Mouse (Mus musculus) embryonic facial prominence, embryonic 12.5 days (tissue): Measurements from ENCODE around the gene Gm11639. TPM values are rescaled to one million over a fixed set of nuclear protein-coding genes. Genes with fewer than 3 reads are reported as not detected.

Experiments
- ATAC-seq: fragments of 200-750 bp; cut with Nextera tagmentation; 2 replicates; pipeline ENCODE4 v1.8.0; 2017; ENCODE audit not compliant: insufficient number of reproducible peaks, insufficient read depth, low FRiP score, low TSS enrichment
- H3K27ac ChIP-seq: fragments of 300-500 bp; sonication (generic); 2 replicates; pipeline ENCODE4 v1.5.1; 2016; ENCODE audit warnings: mild to moderate bottlenecking
- H3K27me3 ChIP-seq: fragments of 300-500 bp; sonication (generic); 2 replicates; pipeline ENCODE4 v1.6.1; 2016; ENCODE audit warnings: mild to moderate bottlenecking, moderate library complexity
- H3K36me3 ChIP-seq: fragments of 300-500 bp; sonication (generic); 2 replicates; pipeline ENCODE4 v1.6.1; 2016; ENCODE audit warnings: mild to moderate bottlenecking
- H3K4me1 ChIP-seq: fragments of 300-500 bp; sonication (generic); 2 replicates; pipeline ENCODE4 v1.6.1; 2016
- H3K4me2 ChIP-seq: fragments of 300-500 bp; sonication (generic); replicated peaks from 2 replicates; pipeline ENCODE4 v1.6.1; 2016; ENCODE audit warnings: mild to moderate bottlenecking, moderate library complexity
- H3K4me3 ChIP-seq: fragments of 300-500 bp; sonication (generic); 2 replicates; pipeline ENCODE4 v1.5.1; 2016; ENCODE audit warnings: mild to moderate bottlenecking
- H3K9ac ChIP-seq: fragments of 300-500 bp; sonication (generic); 2 replicates; pipeline ENCODE4 v1.6.1; 2016; ENCODE audit warnings: mild to moderate bottlenecking, moderate library complexity
- H3K9me3 ChIP-seq: fragments of 300-500 bp; sonication (generic); 2 replicates; pipeline ENCODE4 v1.6.1; 2016; ENCODE audit warnings: mild to moderate bottlenecking, moderate library complexity
- WGBS: fragments of 180-500 bp; shearing (Covaris S2); methylation state at CpG from one replicate; pipeline ENCODE4 v1.1.7; 2016; 5-methylcytosine and 5-hydroxymethylcytosine counted together
- polyA plus RNA-seq: library from polyadenylated mRNA; unstranded; fragments of >200 nt; fragmentation: Nextera tagmentation; extraction: Ambion mirVana; gene quantifications from 2 replicates; pipeline ENCODE4 v1.2.1, GENCODE M21; 2016

The Gm11639 gene
- polyA plus RNA-seq, 1 experiment from 2014 or later: 0.03 TPM

DNA sequence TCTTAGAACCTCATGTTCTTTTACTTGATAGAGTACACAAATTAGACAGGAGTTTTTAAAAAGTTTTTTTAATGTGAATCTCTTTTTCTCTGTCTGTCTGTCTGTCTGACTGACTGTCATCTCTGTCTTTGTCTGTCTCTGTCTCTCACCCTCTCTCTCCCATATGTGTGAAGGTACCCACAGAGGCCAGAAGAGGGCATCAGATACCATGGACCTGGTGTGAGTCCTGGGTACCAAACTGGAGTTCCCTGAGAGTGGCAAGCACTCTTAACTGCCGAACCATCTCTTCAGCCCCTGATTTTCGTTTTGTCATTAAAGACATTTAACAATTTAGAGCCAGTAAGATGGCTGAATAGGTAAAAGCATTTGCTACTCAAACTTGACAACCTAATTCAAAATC is 21.6 kb downstream of the Gm11639 start:
- 79% methylated on average over 2 of the region's 2 CpGs for WGBS

DNA sequence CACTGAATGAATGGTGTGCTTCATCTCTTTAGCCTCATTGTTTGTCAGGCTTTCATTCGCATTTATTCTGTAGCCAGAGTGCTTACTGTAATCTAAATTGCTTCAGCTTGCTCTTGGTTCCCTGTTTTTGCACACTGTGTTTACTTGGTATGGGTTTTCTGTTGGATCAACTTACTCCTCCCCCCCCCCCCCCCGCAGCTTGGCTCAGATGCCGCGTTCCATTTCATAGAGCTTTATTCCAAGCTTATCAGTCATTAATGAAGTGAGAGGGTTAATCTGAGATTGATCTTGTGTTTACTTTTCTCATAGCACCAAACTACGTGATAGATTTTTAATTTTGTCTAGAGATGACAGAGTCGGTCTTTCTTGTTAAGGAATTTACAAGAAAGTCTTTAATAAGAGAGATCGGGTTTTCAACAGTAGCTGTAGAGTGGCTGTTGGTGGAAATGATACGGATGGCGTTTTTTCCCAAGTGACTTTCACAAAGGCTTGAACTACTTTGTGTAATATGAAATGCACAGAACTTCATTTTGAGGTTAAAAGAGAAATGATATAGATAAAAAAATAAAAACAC is 59.6 kb downstream of the Gm11639 start:
- no peak for ATAC-seq
- H3K9me3 ChIP-seq: no peaks in the 10 kb centered on the region
- no peaks in the 10 kb centered on the region for H3K36me3 ChIP-seq
- H3K4me1 ChIP-seq: no peaks in the 10 kb centered on the region
- H3K27me3 ChIP-seq: no peaks in the 10 kb centered on the region
- no peak overlapping the region for H3K4me3 ChIP-seq
- WGBS: 84% methylated on average over 9 of the region's 9 CpGs
- no peak overlapping the region for H3K9ac ChIP-seq
- H3K4me2 ChIP-seq: no peak overlapping the region
- no peak overlapping the region for H3K27ac ChIP-seq

More for the DNA sequence above, 21.6 kb downstream of the Gm11639 start:
- Histone ChIP-seq H3K9ac (no peak overlapping the region), H3K9me3 (no peaks in the 10 kb centered on the region), H3K4me2 (no peak overlapping the region), H3K36me3 (no peaks in the 10 kb centered on the region), H3K4me3 (no peak overlapping the region), H3K27me3 (no peaks in the 10 kb centered on the region), H3K4me1 (no peaks in the 10 kb centered on the region), H3K27ac (no peak overlapping the region)
- no peak for ATAC-seq

DNA sequence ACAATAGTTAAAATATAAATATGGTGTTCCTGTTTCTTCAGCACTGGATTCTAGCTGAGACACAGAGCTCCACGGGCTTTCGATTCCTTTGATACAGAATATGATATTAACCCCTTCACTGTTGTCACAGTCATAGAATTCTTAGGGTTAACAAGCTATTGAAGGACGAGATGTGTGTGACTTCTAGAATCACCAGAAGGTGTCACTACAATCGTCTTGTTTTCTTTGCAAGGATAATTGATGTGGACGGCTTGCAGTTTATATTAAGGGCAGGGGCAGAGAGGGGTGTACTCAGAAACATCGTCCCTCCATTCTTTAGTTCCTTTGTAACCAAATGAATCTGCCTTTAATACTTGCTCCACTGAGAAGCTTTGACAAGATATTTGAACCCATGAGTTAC is 80.3 kb downstream of the Gm11639 start:
- Histone ChIP-seq H3K4me1 (no peaks in the 10 kb centered on the region), H3K4me2 (no peak overlapping the region), H3K27me3 (no peaks in the 10 kb centered on the region), H3K9me3 (no peaks in the 10 kb centered on the region), H3K4me3 (no peak overlapping the region), H3K27ac (no peak overlapping the region), H3K9ac (no peak overlapping the region), H3K36me3 (no peaks in the 10 kb centered on the region)
- WGBS: 39% methylated on average over 6 of the region's 6 CpGs
- ATAC-seq: no peak

GRCm38 (mm10) chr11:104767068-104767467 is 81.6 kb downstream of the Gm11639 start:
- Histone ChIP-seq H3K9me3 (no peaks in the 10 kb centered on the region), H3K27me3 (no peaks in the 10 kb centered on the region), H3K4me2 (no peak overlapping the region), H3K36me3 (no peaks in the 10 kb centered on the region), H3K4me3 (no peak overlapping the region), H3K27ac (no peak overlapping the region), H3K9ac (no peak overlapping the region), H3K4me1 (no peaks in the 10 kb centered on the region)
- 38% methylated on average over 1 of the region's 1 CpGs for WGBS
- no peak for ATAC-seq

DNA sequence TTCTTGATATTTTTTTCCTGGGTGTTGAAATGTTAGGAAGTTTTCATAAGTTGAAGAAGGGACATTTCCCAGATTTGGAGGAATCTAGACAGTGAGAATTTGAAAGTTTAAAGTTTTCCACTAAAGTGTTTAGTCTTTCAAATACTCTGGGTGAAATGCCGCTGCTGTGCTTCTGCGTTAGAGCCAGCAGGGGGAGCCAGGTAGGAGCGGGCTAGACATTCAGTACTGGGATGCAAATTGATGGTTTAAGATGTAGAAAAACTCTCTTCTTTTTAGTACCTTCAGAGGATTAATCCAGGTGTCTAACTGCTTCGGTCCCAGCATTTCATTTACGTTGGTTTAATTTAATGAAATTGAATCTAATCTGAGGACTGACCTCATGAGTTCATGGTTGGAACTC is 82.6 kb downstream of the Gm11639 start:
- H3K9me3 ChIP-seq: no peaks in the 10 kb centered on the region
- no peak overlapping the region for H3K27ac ChIP-seq
- ATAC-seq: no peak
- no peak overlapping the region for H3K4me2 ChIP-seq
- H3K4me3 ChIP-seq: no peak overlapping the region
- H3K27me3 ChIP-seq: no peaks in the 10 kb centered on the region
- H3K9ac ChIP-seq: no peak overlapping the region
- 6% methylated on average over 5 of the region's 5 CpGs for WGBS
- H3K4me1 ChIP-seq: no peaks in the 10 kb centered on the region
- H3K36me3 ChIP-seq: no peaks in the 10 kb centered on the region

DNA sequence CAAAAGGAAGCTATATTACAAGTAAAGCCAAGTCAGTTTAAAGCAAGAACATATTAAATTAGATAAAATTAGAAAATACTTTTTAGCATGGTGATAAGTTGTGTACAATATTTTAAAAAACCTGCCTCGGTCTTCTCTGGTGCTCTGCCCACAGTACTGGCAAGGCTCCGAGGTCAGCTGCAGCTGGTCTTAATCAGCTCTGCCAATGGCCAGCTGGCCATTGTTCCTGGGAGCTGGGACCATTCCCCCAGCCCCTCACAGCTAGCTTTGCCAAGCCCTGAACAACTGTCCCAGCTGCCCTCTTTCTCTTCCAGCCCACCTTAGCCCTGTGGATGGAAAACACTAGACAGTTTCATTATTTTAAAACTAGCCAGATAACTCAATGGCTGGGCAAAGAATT is 93.3 kb downstream of the Gm11639 start:
- no peak overlapping the region for H3K4me3 ChIP-seq
- no peaks in the 10 kb centered on the region for H3K27me3 ChIP-seq
- no peaks in the 10 kb centered on the region for H3K36me3 ChIP-seq
- H3K4me2 ChIP-seq: no peak overlapping the region
- no peak for ATAC-seq
- 80% methylated on average over 2 of the region's 2 CpGs for WGBS
- H3K9me3 ChIP-seq: no peaks in the 10 kb centered on the region
- no peak overlapping the region for H3K27ac ChIP-seq
- no peak overlapping the region for H3K9ac ChIP-seq
- no peaks in the 10 kb centered on the region for H3K4me1 ChIP-seq

DNA sequence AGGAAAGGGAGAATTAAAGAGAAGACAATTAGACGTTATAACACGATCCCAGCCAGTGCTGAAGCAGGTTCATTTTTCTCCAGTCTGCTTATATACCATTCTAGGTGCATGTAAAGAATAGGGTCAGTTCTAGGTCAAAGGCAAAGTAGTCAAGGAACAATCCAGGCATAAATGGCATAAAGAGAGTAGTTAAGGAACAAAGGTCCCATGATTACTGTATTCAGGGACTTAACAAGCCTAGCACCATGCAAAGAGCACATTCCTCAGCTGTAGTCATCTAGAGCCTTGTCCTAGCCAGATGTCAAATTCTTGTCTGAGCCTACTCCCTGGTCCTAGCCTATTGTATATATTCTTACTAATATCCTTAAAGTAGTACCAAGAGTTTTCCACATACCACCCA is 259.2 kb downstream of the Gm11639 start:
- H3K4me1 ChIP-seq: no peaks in the 10 kb centered on the region
- no peaks in the 10 kb centered on the region for H3K27me3 ChIP-seq
- H3K4me2 ChIP-seq: no peak overlapping the region
- H3K27ac ChIP-seq: no peak overlapping the region
- H3K9ac ChIP-seq: no peak overlapping the region
- no peak overlapping the region for H3K4me3 ChIP-seq
- no peak for ATAC-seq
- no peaks in the 10 kb centered on the region for H3K36me3 ChIP-seq
- no peaks in the 10 kb centered on the region for H3K9me3 ChIP-seq
- WGBS: 54% methylated on average over 2 of the region's 2 CpGs

DNA sequence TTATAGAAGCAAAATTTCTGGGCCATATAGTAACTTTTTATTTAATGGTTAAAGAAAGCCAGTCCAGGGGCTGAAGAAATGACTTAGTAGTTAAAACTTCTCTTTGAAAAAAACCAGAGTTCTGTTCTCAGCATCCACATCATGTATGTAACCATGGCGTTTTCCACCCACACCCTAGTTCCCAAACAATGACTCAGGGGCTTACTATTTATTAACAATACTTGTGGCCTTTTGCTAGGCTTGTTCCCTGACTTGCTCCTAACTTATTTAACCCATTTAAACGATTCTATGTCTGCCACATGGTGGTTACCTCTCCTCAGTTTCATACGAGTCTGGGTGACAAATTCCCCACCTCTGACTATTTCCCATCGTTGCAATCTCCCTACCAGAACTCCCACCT is 266.8 kb downstream of the Gm11639 start:
- Histone ChIP-seq H3K27ac (no peak overlapping the region), H3K36me3 (no peaks in the 10 kb centered on the region), H3K4me3 (no peak overlapping the region), H3K9ac (no peak overlapping the region), H3K4me2 (no peak overlapping the region), H3K4me1 (no peaks in the 10 kb centered on the region), H3K9me3 (no peaks in the 10 kb centered on the region), H3K27me3 (no peaks in the 10 kb centered on the region)
- 76% methylated on average over 4 of the region's 4 CpGs for WGBS
- no peak for ATAC-seq

GRCm38 (mm10) chr11:104967862-104968261 is 282.4 kb downstream of the Gm11639 start:
- H3K27ac ChIP-seq: no peak overlapping the region
- no peak for ATAC-seq
- 91% methylated on average over 1 of the region's 1 CpGs for WGBS
- no peaks in the 10 kb centered on the region for H3K9me3 ChIP-seq
- H3K27me3 ChIP-seq: no peaks in the 10 kb centered on the region
- H3K4me3 ChIP-seq: no peak overlapping the region
- H3K36me3 ChIP-seq: no peaks in the 10 kb centered on the region
- no peak overlapping the region for H3K4me2 ChIP-seq
- H3K9ac ChIP-seq: no peak overlapping the region
- H3K4me1 ChIP-seq: no peaks in the 10 kb centered on the region

DNA sequence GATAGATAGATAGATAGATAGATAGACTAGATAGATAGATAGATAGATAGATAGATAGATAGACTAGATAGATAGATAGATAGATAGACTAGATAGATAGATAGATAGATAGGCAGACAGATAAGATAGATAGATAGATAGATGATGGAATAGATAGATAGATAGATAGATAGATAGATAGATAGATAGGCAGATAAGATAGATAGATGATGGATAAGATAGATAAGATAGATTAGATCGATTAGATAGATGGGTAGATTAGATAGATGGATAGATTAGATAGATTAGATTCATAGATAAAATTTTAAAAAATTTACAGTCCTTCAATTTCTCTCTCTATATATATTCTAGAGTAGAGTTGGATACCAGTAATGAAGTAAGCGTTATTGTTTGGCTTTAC is 282.9 kb downstream of the Gm11639 start:
- no peaks in the 10 kb centered on the region for H3K4me1 ChIP-seq
- WGBS: 92% methylated on average over 2 of the region's 2 CpGs
- no peaks in the 10 kb centered on the region for H3K36me3 ChIP-seq

DNA sequence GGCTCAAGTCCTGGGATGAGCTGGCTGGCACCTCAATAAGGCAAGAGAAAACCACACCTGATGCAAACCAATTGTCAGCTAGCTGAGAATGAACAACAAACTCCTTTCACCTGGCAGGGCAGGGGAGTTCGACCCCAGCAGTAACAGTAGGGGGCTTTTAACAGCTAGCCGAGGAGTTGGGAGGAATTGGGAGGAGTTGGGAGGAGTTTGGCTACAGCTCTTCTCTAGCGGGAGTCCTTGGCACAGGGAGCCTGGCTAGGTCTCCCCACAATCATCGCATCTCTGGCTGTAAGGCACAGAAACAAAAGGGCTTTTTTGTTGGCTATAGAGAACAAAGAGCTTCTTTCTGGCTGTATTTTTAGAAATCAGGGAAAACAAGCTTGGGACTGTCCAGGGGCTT is 285.8 kb downstream of the Gm11639 start:
- ATAC-seq: no peak
- H3K27me3 ChIP-seq: no peaks in the 10 kb centered on the region
- no peaks in the 10 kb centered on the region for H3K36me3 ChIP-seq
- no peaks in the 10 kb centered on the region for H3K9me3 ChIP-seq
- no peak overlapping the region for H3K27ac ChIP-seq
- no peak overlapping the region for H3K4me3 ChIP-seq
- H3K4me2 ChIP-seq: no peak overlapping the region
- WGBS: 2% methylated on average over 4 of the region's 4 CpGs
- H3K9ac ChIP-seq: no peak overlapping the region
- no peaks in the 10 kb centered on the region for H3K4me1 ChIP-seq

More for the DNA sequence above, 282.9 kb downstream of the Gm11639 start:
- no peak overlapping the region for H3K4me2 ChIP-seq
- H3K4me3 ChIP-seq: no peak overlapping the region
- no peaks in the 10 kb centered on the region for H3K27me3 ChIP-seq
- H3K27ac ChIP-seq: no peak overlapping the region
- H3K9ac ChIP-seq: peak overlapping the region; percentile 38; the same call in 1 of the 2 replicates
- H3K9me3 ChIP-seq: no peaks in the 10 kb centered on the region
- ATAC-seq: no peak

- Histone ChIP-seq H3K9ac (no peak overlapping the region), H3K4me1 (no peaks in the 10 kb centered on the region), H3K36me3 (no peaks in the 10 kb centered on the region), H3K4me2 (no peak overlapping the region), H3K27me3 (no peaks in the 10 kb centered on the region), H3K27ac (no peak overlapping the region), H3K4me3 (no peak overlapping the region), H3K9me3 (no peaks in the 10 kb centered on the region)
- 76% methylated on average over 8 of the region's 8 CpGs for WGBS
- no peak for ATAC-seq
These were observed 287.0 kb downstream of the Gm11639 start for GRCm38 (mm10) chr11:104972480-104972879.

- no peak overlapping the region for H3K9ac ChIP-seq
- H3K36me3 ChIP-seq: no peaks in the 10 kb centered on the region
- WGBS: 70% methylated on average over 5 of the region's 5 CpGs
- H3K27me3 ChIP-seq: no peaks in the 10 kb centered on the region
- no peak overlapping the region for H3K4me2 ChIP-seq
- no peaks in the 10 kb centered on the region for H3K9me3 ChIP-seq
- ATAC-seq: no peak
- H3K27ac ChIP-seq: no peak overlapping the region
- no peak overlapping the region for H3K4me3 ChIP-seq
- no peaks in the 10 kb centered on the region for H3K4me1 ChIP-seq
These were observed 292.5 kb downstream of the Gm11639 start for GRCm38 (mm10) chr11:104977976-104978375.
